Mouse (Mus musculus): ENCODE results near the gene Pabpc4.

Pabpc4 gene

GRCm38 (mm10) chr4:123261721-123262401 lies at the start of gene Pabpc4:
Pabpc4 (plus strand) TSS chr4:123262351.
- no peak for DNase-seq (ENCODE audit: low spot score)

GRCm38 (mm10) chr4:123213975-123214374 lies 48.2 kb upstream of the Pabpc4 start:
- DNase-seq (ENCODE audit: low spot score) = no peak

GRCm38 (mm10) chr4:123215367-123215766 lies 46.8 kb upstream of the Pabpc4 start:
- DNase-seq (ENCODE audit: low spot score) = no peak

- no peak for DNase-seq (ENCODE audit: low spot score)
Observed at GRCm38 (mm10) chr4:123216782-123217181, 45.4 kb upstream of the Pabpc4 start.

GRCm38 (mm10) chr4:123219720-123220357 lies 42.3 kb upstream of the Pabpc4 start:
- peak; percentile 73 for DNase-seq (ENCODE audit: low spot score)

GRCm38 (mm10) chr4:123220637-123221036 lies 41.5 kb upstream of the Pabpc4 start:
- no peak for DNase-seq (ENCODE audit: low spot score)

GRCm38 (mm10) chr4:123223309-123223708 lies 38.8 kb upstream of the Pabpc4 start:
- DNase-seq (ENCODE audit: low spot score) = no peak

GRCm38 (mm10) chr4:123225718-123226403 lies 36.3 kb upstream of the Pabpc4 start:
- no peak for DNase-seq (ENCODE audit: low spot score)

- DNase-seq (ENCODE audit: low spot score) = no peak
Observed at GRCm38 (mm10) chr4:123227707-123228106, 34.4 kb upstream of the Pabpc4 start.

GRCm38 (mm10) chr4:123228270-123228669 lies 33.9 kb upstream of the Pabpc4 start:
- DNase-seq (ENCODE audit: low spot score) = no peak

GRCm38 (mm10) chr4:123229166-123229565 lies 33.0 kb upstream of the Pabpc4 start:
- no peak for DNase-seq (ENCODE audit: low spot score)

GRCm38 (mm10) chr4:123232841-123233240 lies 29.3 kb upstream of the Pabpc4 start:
- DNase-seq (ENCODE audit: low spot score) = no peak

GRCm38 (mm10) chr4:123233492-123234084 lies 28.6 kb upstream of the Pabpc4 start, which contains the start of gene Heyl:
Heyl (plus strand) TSS chr4:123233556.
- no peak for DNase-seq (ENCODE audit: low spot score)

GRCm38 (mm10) chr4:123235835-123236430 lies 26.2 kb upstream of the Pabpc4 start:
- DNase-seq (ENCODE audit: low spot score) = no peak

GRCm38 (mm10) chr4:123236431-123237031 lies 25.6 kb upstream of the Pabpc4 start:
- no peak for DNase-seq (ENCODE audit: low spot score)

- no peak for DNase-seq (ENCODE audit: low spot score)
Observed at GRCm38 (mm10) chr4:123237386-123238266, 24.5 kb upstream of the Pabpc4 start.

- DNase-seq (ENCODE audit: low spot score) = no peak
Observed at GRCm38 (mm10) chr4:123239361-123240203, 22.6 kb upstream of the Pabpc4 start.

GRCm38 (mm10) chr4:123246221-123246620 lies 15.9 kb upstream of the Pabpc4 start:
- DNase-seq (ENCODE audit: low spot score) = no peak

GRCm38 (mm10) chr4:123246651-123247050 lies 15.5 kb upstream of the Pabpc4 start:
- no peak for DNase-seq (ENCODE audit: low spot score)
